Mouse (Mus musculus) kidney, adult 2 months (tissue): ENCODE measurements around the gene Pkp4.

Experiments used
- CTCF ChIP-seq: fragments of 200-500 bp; conservative IDR thresholded peaks from 2 replicates; pipeline ENCODE4 v1.5.1; 2011; ENCODE audit warnings: low read depth, mild to moderate bottlenecking, control low read depth, low read length, moderate library complexity, mixed read lengths; ENCODE audit not compliant: insufficient read depth, insufficient read length
- POLR2A ChIP-seq: fragments of 200-500 bp; IDR thresholded peaks from one replicate; pipeline ENCODE4 v1.6.1; 2011; ENCODE audit warnings: low read depth, low read length, control low read depth

DNA sequence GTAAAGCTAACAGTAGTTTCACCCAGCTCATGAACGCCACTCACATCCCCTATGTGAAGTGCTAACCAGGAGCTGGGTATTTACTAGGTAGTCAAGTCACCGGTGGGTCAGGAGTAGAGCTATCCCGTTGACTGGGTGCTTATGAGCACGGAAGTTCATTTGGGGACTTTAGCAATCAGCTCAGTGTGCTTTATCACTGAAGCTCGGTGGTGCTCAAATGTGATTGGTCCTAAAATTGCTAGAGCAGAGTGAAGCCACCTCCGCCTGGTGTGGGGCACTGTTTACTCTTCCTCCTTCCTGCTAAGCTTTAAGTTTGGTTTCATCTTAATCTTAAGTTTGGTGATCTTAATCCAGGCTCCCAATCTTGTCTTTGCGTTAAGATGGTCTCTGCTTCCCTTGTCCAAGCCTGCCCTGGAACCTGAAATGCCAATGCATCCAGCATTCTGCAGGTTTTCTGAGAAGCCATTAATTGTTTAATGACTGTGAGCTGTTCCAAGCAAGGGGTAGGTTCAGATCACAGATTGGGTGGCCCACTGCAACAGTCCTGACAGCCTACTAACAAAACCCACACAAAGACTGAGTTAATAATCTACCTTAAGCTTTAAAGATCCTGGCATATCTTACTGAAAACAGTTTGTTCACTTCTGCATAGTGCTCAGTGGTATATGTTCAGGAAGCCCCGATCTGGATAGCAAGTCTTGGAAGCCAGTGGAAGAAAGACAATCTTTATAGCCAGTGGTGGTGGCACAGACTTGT, 67.0 kb downstream of the Pkp4 start:
- TF ChIP-seq POLR2A = no peak
- no peak for TF ChIP-seq CTCF
